Mouse (Mus musculus) 3134 (cell line): Measurements from ENCODE around the gene 4932438H23Rik.

Experiments used
- DNase-seq: peaks from one replicate; pipeline ENCODE4 v3.0.0-alpha.2; 2011; ENCODE audit warnings: low spot score; ENCODE audit not compliant: insufficient read length; ENCODE audit errors: extremely low read depth

The 4932438H23Rik gene

DNA sequence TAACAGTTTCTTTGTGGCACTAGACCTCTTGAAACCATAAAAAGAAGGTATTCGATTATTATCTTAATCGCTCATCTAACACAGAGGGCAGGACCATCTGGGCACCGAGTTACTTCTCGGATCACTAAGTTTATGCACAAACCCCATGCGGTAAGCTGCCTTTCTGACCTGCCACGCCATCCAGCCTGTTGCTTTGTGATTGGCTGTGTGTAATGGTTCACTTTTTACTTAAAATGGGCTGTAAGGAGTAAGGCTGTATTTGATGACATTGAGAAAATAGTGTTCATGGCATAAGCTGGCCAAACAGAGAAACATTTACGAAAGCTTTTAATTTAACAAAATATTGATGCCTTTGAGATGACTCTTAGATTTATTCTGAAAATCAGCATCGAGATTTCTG, at the start of gene 4932438H23Rik:
Gene 4932438H23Rik (minus strand): TSS at position 101 of the 400 bp plus-strand sequence.
- DNase-seq: no peak

DNA sequence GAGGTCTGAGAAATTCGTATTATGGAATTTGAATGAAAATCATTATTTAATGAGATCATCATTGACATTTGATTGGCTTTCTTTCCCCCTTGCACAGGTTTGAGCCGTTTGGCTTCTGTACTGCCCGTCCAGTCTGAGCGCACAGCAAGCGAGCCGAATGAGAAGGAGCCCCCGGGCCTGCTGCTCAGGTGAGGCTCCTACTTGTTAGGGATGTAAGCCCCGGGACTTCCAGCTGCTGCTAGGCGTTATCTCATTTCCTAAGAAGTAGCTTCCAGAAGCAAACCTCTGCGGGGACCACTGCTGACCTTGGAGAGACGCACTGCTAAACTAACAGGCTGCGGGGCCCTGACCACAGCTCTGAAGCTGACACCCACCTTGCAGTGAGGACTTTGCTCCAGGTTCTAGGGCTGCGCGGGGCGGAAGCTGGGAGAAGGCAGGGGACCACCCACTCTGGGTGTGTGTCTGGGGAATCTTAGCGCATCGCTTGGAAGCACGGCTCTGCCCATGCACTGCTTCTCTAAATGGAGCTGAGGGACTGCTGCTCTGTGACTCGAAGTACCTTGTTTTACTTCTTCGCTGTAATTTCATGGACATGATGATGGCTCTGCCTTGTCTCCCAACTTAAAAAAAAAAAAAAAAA, 46.2 kb upstream of the 4932438H23Rik start:
- no peak for DNase-seq

DNA sequence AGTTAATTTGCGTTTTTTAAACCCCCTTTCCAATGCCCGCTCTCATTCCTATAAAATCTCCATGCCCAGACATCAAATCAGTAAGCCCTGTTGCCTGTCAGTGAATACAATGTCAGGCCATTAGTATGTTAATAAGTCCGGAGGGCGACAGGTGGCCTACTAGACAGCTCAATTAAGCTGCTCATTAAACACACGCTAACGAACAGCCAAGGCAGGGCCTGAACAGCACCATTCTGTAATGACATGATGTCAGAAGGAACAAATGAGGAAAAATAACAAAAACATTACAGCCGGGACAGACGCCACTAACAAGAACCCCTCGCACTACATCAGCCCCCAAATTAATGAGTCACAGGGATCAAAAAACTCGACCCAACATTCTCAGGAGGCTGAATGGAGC, 45.5 kb upstream of the 4932438H23Rik start:
- DNase-seq: no peak

DNA sequence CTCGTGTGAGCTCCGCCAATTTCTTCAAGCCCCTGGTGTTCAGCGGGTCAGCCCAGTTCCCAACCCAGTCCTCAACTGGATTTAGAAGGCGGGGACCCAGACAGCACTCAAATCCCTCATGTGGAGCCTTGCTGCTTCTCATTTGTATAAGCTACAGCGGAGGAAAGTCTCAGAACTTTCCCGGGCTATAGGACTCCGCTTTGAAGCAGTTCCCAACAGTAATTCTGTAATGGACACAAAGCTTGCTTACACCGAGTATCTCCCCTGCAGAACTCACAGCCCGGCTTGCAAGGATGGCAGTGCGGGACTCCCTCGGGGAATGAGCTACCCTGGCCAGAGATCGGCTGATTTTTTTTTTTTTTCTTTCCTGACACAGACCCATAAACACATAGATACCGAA, 45.1 kb upstream of the 4932438H23Rik start:
- no peak for DNase-seq

DNA sequence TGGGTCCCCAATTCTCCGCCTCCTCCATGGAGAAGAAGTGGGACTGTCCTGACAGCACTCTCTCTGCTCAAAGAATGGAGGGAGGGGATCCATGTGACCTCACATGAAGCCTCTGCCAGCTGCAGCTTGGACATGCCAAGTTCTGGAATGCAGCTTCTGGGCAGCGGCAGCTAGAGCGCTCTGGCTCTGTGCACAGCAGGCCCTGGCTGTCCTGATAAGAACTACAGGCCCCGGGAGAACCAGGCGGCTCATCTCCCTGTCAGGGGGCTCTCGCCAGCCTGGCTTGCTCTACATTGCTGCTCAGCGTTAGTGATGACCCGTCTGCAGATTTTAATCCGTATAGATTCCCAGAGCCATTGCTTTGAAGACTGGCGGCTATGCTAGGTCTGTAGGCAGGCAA, 44.6 kb upstream of the 4932438H23Rik start:
- DNase-seq: no peak

DNA sequence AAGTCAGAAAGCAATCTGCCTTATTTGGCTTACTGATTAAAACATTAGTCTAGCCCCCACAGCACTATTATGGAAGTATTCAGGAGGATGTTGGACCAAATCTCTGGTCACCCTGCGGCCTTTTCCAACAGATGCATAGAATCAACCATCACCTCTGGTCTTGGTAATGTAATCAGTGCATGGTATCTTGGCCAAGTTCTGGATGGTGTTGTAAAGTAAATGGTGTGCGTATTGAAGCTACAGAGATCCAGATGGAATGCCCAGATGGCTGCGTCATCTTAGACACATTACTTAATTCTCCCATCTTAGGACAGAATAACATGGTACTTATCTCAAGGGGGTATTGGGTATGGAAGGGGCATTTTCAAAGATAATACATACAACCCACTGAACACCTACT, 43.8 kb upstream of the 4932438H23Rik start:
- no peak for DNase-seq

DNA sequence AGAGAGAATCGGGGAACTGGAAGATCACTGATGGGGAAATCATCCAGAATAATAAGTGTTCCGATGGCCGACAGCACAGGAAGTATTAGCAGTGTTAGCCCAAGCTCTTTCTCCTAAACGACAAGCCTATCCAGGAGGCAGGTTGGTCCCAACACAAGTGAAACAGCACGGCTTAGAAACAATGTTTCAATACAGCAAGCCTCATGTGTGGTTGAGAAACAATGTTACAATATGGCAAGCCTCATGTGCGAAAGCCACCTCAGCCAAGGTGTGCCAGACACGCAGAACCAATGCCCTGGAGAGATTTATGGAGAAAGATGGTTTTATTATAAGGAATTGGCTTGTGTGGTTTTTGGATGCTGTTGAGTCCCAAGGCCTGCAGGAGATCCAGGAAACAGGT, 43.2 kb upstream of the 4932438H23Rik start:
- no peak for DNase-seq

DNA sequence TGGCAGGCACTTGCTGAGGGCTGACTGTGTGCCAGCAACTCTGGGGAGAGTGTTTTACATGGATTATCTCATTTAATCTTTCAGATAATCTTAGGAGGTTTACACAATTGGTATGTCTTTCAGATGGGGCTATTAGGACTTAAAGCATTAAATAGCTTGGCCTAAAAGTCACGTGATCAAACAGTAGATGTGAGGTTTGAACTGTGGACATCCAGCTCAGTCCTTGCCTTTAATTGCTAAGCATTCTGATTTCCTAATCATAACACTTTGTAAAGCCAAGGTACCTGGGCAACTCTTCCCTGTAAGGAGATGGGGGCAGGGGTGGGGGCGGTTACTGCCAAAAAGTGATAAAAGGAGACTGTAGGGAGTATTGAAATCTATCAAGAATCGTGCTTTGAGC, 41.7 kb upstream of the 4932438H23Rik start:
- no peak for DNase-seq

DNA sequence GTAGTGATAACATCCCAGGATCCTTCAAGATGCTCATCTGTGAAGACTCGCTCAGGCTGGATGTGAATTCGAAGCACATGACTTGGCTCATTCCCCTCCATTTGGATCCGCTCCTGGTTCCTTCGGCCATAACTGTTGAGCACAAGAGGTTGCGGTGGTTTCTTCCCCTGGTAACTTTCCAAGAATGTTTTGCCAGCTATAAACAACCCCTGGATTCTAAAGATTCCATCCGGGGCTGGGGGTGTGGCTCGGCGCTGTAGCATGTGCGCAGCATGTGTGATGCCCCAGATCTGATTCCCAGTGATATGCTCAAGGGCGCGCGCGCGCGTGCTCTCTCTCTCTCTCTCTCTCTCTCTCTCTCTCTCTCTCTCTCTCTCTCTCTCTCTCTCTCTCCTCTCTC, 35.0 kb upstream of the 4932438H23Rik start:
- DNase-seq: no peak

DNA sequence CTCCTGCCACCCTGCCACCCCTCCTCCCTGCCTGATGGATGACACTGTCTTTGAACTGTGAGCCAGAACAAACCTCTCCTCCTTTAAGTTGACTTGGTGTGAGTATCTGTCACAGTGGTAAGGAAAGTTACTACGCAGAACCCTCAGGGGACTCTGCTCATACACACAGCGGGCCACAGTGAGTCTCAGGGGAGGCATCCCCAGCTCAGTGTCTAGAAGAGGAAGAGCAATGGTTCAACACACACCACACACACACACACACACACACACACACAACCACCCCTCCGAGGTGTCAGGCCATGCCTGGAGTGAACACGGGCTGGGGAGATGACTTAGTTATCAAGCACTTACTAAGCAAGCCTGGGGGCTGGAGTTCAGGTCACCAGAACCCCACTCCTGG, 33.5 kb upstream of the 4932438H23Rik start:
- DNase-seq: no peak

DNA sequence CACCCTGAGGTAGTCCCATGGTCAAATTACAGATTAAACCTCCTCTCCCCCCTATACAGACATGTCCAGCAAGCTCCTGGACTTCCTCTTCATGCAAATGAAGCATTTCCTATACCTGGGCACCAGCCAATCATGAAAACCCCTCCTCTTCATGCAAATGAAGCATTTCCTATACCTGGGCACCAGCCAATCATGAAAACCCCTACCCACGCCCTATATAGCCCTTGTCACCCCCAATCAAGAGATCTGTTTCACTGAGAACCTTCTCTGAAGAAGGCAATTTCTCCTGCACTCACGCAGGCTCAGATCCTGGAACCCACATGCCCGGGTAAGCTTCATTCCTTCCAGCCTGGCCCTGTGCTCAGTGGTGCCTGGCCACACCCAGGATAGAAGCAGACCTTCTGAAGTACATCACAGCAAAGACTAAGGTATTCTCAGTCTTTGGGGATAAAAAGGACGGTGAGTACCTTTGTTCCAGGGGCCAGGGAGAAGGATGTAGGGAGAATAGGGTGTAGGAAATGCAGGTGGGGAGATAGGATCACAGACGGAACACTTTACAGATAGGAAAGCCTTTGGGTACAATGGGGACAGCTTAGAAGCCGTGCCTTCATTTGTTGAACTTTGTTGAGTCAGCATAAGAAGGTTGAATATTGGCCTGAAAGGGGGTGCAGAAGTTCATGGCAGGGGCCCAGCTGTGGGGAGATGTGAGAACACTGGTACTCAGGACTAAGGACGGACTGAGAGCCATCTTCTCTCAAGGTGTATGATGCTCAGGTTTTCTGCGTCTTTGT, 32.0 kb upstream of the 4932438H23Rik start:
- no peak for DNase-seq

DNA sequence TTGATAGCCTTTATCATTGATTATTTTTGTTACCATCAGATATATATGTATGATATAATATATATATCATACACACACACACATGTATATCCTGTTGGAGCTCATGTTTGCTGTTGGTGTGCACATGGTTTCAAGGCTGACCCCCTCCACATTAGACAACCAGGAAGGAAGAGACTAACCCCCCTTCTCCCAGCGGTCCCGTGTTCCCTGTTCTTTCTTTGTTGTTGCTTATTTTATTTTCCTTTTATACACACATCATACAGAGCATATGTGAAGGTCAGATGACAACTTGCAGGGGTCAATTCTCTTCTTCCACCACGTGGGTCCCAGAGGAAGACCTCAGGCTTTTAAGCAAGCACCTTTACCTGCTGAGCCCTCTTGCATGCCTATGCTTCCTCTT, 29.3 kb upstream of the 4932438H23Rik start:
- DNase-seq: no peak

DNA sequence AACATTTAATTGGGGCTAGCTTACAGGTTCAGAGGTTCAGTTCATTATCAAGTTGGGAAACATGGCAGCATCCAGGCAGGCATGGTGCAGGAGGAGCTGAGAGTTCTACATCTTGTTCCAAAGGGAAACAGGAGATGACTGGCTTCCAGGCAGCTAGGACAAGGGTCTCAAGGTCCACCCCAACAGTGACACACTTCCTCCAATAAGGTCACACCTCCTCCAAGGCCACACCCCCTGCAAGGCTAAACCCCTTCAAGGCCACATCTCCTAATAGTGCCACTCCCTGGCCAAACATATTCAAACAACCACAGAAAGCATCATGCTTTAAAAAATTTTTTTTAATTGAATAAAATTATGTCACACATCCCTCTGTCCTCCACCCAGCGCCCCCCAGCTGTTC, 28.9 kb upstream of the 4932438H23Rik start:
- DNase-seq: no peak

DNA sequence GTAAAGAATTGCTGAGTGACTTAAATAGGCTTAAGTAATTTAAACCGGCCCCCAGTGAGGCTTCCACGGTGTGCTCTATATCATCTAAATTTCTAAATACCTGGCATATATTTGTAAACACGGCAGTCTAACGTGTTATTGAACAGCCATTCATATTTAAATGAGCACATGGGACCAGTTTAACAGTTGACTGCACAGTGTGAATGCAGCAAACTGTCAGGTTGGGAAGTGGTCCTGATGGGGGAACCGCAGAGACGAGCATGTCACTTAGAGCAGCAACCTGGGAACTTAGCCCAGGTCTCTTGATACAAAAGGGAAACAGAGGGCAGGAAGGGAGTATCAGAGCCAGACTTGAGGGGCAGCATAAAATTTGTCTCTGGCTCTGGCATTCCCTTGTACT, 25.0 kb upstream of the 4932438H23Rik start:
- no peak for DNase-seq

DNA sequence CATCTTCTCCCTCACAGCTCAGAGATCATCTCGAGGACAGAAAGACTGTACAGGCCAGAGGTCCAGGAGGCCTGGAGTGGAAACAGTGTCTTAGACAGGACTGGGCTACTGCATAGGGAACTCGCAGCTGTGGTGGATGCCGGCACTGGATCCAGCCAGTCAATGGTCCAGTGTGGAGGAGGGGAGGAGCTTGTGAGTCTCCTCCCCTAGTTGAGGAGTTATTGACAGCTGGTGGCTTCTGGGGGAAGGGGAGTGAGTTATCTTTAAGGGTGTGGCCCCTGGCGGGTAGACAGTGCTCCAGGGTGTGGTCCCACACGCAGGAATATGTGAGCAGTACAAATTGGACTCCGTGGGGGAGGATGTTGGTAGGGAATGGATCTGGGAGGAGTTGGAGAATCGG, 21.8 kb upstream of the 4932438H23Rik start:
- no peak for DNase-seq

DNA sequence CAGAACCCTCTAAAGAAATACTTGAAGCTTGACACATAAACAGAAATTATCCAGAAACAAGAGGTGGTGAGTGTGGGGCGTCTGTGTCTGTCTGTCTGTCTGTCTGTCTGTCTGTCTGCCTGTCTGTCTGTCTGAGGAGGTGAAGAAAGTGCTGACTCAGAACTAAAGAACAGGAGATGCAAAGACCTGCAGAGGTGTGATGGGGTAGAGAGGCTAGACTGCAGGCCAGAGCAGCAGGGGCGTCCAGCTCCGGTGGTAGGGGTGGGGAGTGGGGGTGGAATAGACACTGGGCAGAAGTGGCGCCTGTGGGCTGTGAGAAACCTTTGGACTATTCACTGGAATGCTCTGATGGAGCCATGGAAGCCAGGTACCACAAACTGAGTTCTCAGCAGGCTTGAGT, 21.1 kb upstream of the 4932438H23Rik start:
- DNase-seq: no peak

DNA sequence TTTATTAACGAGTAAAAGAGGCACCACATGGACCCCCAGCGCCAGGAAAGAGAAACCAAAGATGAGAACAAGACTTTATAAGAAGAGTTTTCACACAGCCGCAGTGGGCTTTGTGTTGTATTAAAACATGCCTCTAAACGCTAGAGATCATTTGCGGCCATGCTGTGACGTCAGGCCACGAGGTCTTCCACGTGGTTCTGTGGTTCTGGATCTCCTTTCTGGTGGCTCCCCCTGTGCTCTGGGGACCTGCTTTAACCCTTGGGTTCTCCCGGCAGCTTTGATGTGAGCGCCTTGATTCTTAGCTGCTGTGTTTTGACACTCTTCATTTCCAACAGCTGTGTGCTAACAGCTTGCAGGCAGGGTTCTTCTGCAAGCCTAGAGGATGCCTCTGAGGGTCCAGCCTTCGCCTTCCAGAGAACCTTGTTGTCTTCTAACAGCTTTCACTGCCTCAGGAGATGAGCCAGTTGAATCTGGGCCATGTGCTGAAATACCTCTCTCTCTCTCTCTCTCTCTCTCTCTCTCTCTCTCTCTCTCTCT, 16.1 kb upstream of the 4932438H23Rik start:
- no peak for DNase-seq

DNA sequence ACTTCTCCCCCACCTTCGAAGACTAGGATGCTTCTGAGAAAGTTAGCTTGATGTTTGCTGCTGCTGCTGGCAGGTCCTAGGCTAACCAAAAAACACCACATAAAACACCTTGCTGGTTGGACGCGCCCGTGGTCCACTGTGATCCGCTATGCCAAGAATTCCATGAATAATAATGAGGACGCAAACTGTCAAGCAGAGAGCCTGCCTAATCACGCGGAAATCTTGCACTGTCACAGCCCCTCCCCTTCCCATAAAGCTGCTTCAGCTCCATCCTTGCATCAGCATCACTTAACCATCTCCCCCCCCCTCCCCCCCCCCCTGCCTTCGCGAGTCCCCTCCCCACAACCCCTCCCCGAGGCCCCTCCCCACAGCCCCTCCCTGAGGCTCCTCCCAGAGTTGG, 12.7 kb upstream of the 4932438H23Rik start:
- no peak for DNase-seq

DNA sequence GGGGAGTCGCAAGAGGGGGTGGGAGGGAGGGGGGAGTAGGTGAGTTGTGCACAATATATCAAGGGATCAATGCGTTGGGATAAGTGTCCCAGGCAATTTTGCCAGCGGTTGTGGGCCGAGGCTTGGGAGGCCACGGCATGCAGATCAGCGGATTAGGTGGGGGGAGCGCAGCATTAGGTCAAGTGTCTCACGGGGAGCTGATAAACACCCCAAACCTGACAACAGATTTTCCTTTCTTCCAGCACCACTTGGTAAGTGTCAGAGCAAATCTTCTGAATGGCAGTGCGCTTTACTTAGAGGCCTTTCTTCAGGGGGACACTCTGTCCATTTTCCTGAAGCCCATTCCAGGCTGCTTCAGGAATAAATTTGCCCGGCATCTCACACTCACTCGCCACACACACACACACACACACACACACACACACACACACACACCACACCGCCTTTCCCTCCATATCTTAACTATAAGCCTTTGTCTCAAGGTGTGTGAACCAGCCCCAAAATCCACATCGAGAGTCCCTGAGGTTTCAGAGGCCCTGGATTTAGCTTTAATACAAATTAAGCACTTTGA, 10.6 kb upstream of the 4932438H23Rik start:
- no peak for DNase-seq

DNA sequence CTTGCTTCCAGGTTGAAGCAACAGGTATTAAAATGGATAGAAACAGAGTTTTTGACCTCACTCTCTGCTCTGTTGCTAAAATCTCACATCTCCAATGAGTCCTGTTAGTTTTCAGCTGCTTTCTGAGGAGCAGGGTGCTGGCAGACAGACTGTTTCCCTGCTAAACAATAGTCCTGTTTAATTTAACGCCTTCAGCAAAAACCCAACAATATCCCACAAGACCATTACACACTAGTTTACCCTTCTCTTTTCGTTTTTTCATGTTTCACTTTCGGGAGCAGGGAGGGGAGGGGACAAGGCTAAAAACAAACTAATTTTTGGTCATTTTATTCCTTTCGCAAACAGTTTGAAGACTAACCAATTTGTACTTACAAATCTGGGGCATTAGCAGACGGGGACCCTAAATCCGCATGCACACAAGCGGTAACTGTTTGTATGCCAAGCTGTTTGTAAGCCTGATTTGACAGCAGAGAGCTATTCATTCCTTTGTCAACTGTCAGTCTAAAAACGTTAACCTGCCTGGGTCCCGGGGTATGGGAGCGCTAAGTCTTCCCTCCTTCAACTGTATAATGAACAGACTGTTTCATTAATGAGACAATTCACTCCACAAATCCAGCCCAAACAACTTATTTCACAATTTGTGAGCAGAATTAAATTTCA, 10.0 kb upstream of the 4932438H23Rik start:
- DNase-seq: no peak

DNA sequence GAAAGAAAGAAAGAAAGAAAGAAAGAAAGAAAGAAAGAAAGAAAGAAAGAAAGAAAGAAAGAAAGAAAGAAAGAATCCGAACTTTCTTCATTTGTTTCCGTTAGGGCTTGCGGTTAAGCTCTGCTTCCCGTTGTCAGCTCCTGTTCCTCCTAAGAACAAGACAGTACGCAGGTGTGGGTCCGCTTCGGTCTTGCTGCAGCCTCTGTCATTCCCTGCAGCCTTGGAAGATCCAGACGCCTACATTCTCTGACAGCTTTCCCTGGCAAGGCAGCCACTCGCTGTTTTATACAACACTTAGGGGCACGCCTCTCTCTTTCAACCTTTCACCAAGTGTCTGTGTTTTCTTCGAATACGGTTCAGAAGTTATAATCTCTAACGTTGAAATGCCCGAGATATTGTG, 8.5 kb upstream of the 4932438H23Rik start:
- DNase-seq: no peak
